Mouse (Mus musculus): Measurements from ENCODE around the gene E130308A19Rik.
A peak's percentile ranks its signal among the peaks of the same experiment; 100 is the strongest.

Gene E130308A19Rik

GRCm38 (mm10) chr4:59681383-59681782 is 55.4 kb downstream of the E130308A19Rik start:
- DNase-seq (ENCODE audit: inconsistent age in 2 of 2, low spot score in 1 of 2) = no peak

GRCm38 (mm10) chr4:59682491-59682890 is 56.5 kb downstream of the E130308A19Rik start:
- no peak for DNase-seq (ENCODE audit: inconsistent age in 2 of 2, low spot score in 1 of 2)

GRCm38 (mm10) chr4:59682950-59683349 is 56.9 kb downstream of the E130308A19Rik start:
- no peak for DNase-seq (ENCODE audit: inconsistent age in 2 of 2, low spot score in 1 of 2)

GRCm38 (mm10) chr4:59684306-59684705 is 58.3 kb downstream of the E130308A19Rik start:
- DNase-seq (ENCODE audit: inconsistent age in 2 of 2, low spot score in 1 of 2) = no peak

- no peak for DNase-seq (ENCODE audit: inconsistent age in 2 of 2, low spot score in 1 of 2)
Observed at GRCm38 (mm10) chr4:59686716-59687115, 60.7 kb downstream of the E130308A19Rik start.

DNA sequence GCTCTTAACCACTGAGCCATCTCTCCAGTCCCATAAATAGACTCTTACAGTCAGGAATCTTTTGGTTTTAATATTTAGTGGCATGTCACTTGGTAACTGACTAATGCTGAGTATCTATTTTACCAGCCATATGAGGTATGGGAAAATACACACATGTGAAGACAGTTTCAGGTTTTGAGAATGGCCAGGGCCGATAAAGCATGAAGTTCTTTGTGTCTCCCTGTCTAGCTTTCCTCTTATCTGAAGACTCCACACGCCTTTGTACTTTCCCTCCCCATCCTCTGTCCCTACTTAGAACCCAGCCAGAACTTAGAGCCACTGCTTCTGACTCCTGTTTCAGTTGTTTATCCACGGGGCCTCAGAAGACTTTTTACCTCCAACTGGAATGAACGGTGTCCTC is 63.0 kb downstream of the E130308A19Rik start:
- DNase-seq (ENCODE audit: inconsistent age in 2 of 2, low spot score in 1 of 2) = no peak

DNA sequence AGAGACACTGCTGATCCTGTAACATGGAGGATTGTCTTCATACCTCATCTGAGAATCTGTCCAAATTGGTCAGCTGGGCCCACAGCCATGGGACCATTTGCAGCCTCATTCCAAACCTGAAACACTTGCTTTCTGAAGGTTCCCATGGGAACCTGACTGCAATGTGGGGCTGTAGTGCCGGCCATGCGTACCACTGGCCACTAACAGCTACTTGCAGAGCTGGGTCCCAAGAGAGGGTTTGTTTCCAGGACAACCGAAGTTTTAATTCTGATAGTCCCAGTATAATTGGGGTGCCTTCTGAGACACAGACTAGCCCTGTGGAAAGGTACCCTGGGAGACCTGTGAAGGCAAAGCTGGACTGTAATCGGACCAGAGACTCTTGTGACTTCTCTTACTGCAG is 64.1 kb downstream of the E130308A19Rik start:
- no peak for DNase-seq (ENCODE audit: inconsistent age in 2 of 2, low spot score in 1 of 2)

- DNase-seq (ENCODE audit: inconsistent age in 2 of 2, low spot score in 1 of 2) = no peak
Observed at GRCm38 (mm10) chr4:59696846-59697245, 70.8 kb downstream of the E130308A19Rik start.

GRCm38 (mm10) chr4:59697869-59698268 is 71.9 kb downstream of the E130308A19Rik start:
- no peak for DNase-seq (ENCODE audit: inconsistent age in 2 of 2, low spot score in 1 of 2)

GRCm38 (mm10) chr4:59699014-59699792 is 73.2 kb downstream of the E130308A19Rik start:
- no peak for DNase-seq (ENCODE audit: inconsistent age in 2 of 2, low spot score in 1 of 2)

DNA sequence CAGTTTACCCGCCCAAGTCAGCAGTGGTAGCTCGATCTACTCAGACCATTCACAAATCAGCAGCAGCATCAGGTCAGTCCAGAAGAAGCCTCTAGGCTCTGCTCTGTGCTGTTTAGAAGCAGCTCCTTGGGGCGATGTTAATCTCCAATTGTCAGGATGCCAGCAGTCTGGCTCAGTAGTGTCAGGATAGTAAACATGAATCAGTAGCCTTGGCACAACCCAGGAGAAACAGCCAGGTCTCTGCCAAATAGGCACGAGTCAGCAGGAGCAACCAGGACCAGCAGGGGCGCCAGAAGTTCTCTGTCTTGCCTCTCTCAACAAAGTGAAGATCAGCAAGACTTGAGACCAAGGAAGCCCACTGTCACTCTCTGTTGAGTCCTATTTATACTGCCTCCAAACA is 83.3 kb downstream of the E130308A19Rik start:
- DNase-seq (ENCODE audit: inconsistent age in 2 of 2, low spot score in 1 of 2) = peak; percentile 77 to 90

DNA sequence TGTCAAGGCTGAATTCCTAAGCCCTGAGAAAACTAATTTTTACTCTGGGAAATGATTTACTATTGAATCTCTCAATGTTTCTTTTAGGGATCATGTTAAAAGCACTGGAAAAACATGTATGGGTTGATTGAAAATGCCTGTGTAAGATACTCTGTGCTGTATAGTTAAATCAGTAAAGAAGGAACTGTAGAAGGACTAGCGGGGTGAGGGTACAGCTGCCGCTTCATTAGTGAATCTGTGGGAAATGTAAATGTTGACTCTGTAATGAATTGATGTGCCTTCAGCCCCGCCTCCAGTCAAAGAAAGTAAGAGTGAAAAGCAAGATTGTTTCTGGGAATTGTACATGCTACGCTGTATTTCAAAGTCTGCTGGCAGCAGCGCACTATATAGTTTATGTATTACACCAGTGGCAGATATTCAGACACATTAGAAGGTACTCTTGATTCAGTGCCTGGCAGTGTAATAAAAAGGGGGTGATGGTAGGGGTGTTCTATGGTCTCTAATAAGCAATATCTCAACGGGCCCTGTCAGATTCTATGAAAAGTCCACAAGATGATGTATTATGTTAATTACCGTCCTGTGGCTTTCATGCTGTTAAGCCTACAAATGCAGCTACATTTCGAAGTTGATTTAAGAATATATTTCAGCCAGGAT is 84.9 kb downstream of the E130308A19Rik start:
- DNase-seq (ENCODE audit: inconsistent age in 2 of 2, low spot score in 1 of 2) = no peak

- DNase-seq (ENCODE audit: inconsistent age in 2 of 2, low spot score in 1 of 2) = no peak
Observed at GRCm38 (mm10) chr4:59712451-59712850, 86.4 kb downstream of the E130308A19Rik start.

- no peak for DNase-seq (ENCODE audit: inconsistent age in 2 of 2, low spot score in 1 of 2)
Observed at GRCm38 (mm10) chr4:59712955-59713354, 86.9 kb downstream of the E130308A19Rik start.

GRCm38 (mm10) chr4:59714472-59714871 is 88.5 kb downstream of the E130308A19Rik start:
- DNase-seq (ENCODE audit: inconsistent age in 2 of 2, low spot score in 1 of 2) = no peak

- DNase-seq (ENCODE audit: inconsistent age in 2 of 2, low spot score in 1 of 2) = no peak
Observed at GRCm38 (mm10) chr4:59714926-59715325, 88.9 kb downstream of the E130308A19Rik start.

GRCm38 (mm10) chr4:59715531-59715930 is 89.5 kb downstream of the E130308A19Rik start:
- no peak for DNase-seq (ENCODE audit: inconsistent age in 2 of 2, low spot score in 1 of 2)

DNA sequence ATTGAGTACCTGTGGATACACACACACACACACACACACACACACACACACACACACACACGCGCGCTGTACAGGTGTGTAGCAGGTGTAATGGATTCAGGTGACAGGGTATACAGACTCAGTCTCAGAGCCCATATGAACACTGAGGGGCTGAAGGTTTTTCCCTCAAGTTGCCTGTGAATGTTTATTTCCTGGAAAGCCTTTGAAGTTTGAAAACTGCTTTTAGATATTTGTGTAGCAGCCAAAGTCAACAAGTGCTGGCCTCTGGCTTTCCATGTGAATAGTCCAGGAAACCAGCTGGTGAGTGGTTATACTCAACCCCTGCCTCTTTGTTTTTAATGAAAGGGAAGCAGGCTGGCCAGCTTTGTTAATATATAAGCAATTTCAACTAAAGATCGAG is 91.3 kb downstream of the E130308A19Rik start:
- peak in 1 of 2 experiments; percentile 55 for DNase-seq (ENCODE audit: inconsistent age in 2 of 2, low spot score in 1 of 2)

- no peak for DNase-seq (ENCODE audit: inconsistent age in 2 of 2, low spot score in 1 of 2)
Observed at GRCm38 (mm10) chr4:59718542-59718941, 92.5 kb downstream of the E130308A19Rik start.

DNA sequence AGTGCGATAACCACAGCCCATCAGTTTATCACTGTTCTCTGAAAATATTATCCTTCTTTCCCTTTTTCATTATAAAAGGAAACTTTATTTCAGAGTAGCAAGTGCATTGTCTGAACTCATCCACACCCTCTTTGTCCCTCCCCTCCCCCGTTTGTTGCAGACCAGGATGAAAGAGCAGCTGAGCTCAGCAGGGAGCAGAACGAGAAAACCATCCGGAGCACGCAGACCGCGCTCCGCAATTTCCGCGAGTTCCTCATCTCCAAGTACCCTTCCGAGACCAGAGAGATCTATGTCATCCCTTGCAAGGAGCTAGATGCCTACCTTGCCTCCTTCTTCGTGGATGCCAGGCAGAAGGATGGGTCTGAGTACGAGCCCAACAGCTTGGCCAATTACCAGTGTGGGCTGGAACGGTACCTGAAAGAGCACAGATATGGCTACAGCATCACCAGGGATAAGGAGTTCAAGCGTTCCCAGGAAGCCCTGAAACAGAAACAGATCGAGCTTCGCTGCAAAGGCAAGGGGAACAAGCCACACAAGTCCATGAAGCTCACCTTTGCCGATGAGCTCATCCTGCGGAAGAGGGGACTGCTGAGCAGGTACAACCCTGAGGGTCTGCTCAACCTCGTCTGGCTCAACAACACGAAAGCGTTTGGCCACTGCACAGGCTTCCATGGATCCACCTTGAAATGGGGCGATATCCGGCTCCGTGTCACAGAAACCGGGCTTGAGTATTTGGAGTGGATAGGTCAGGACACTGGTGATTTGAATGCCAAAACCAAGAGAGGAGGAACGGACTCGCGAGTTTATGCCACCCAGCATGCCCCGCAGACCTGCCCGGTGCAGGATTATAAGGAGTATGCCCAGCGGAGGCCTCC is 93.7 kb downstream of the E130308A19Rik start:
- no peak for DNase-seq (ENCODE audit: inconsistent age in 2 of 2, low spot score in 1 of 2)

DNA sequence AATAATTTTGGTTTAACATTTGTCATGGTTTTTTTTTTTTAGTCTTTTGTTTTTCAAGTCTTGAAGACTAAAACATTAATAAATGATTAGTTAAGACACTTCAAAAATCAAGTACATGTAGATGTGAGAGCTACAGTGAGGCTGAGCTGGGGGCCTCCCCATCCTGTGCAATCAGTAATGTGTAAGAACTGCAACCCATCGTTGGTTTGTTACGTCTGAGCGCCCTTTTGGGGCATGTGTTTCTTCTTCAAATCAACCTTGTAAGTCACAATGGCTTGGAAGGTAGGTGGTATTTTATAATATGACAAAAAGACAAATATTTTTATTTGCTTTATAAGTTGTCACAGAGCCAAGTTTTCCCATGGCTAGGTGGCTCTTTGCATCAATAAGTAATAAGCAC is 95.8 kb downstream of the E130308A19Rik start:
- DNase-seq (ENCODE audit: inconsistent age in 2 of 2, low spot score in 1 of 2) = no peak

Data from adrenal gland, adult (tissue).